Mouse (Mus musculus): Measurements from ENCODE around the gene Efs.
"Not testable (repeated sequence)": the region's sequence is repeated elsewhere in the genome, so short reads cannot be mapped to it uniquely, and the experiment has no call there.

The Efs gene

GRCm38 (mm10) chr14:54925349-54926342 lies at the start of gene Efs:
Gene Efs, minus strand, starts transcription at chr14:54926126.
- peak; percentile 70 to 74 for DNase-seq

DNA sequence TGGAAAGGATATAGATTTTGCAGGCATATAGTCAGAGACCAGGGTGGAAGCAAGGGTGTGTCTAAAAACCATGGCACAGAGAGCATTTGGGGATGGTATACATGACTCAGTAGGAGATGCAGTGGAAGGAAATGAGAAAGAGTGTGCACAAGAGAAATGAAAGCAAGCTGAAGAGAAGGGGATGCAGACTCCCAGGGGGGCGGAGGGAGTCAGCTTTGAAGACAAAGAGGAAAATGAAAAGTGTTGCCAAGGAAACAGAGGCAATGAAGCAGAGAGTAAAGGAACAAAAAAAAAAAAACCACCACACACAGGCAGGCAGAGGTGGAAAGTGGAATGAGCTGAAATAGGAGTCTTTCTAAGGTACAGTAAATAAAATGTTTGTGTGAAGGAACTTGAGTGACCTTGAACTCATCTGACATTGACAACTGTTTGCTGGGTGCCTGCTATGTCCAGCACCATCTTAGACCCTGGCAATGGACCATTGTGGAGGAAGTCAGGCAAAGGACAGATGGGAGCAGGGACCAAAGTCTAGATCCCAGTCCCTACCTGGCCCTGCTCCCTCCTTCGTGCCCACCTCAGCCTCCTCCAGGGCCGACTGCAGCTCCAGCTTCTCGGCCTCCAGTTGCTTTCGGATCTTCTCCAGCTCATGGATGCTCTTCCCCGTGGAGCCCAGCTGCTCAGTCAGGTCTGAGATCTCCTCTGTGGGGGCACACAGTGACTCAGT lies 48.3 kb upstream of the Efs start:
- DNase-seq, result no peak

GRCm38 (mm10) chr14:54972786-54973185 lies 46.9 kb upstream of the Efs start:
- not testable (repeated sequence) for DNase-seq

- no peak for DNase-seq
Observed at GRCm38 (mm10) chr14:54968344-54968743, 42.4 kb upstream of the Efs start.

DNA sequence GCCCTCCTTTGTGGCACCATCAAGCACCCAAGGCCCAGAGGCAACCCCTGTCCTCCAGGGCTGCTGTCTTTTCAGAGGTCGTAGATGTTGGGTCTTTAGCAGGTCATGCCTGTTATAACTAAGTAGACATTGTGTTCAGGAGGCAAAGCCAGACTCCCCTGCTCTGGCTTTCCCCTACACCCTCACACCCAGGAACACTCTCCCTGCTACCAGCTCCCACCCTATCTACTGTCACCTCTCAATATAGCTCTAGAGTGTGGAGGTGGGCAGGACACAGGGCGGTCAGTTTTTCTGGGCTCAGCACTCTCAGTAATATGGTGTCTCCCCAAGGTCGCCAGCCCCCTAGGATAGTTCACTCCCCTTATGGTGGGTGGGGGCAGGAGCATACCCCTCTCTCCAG lies 41.9 kb upstream of the Efs start:
- no peak for DNase-seq

DNA sequence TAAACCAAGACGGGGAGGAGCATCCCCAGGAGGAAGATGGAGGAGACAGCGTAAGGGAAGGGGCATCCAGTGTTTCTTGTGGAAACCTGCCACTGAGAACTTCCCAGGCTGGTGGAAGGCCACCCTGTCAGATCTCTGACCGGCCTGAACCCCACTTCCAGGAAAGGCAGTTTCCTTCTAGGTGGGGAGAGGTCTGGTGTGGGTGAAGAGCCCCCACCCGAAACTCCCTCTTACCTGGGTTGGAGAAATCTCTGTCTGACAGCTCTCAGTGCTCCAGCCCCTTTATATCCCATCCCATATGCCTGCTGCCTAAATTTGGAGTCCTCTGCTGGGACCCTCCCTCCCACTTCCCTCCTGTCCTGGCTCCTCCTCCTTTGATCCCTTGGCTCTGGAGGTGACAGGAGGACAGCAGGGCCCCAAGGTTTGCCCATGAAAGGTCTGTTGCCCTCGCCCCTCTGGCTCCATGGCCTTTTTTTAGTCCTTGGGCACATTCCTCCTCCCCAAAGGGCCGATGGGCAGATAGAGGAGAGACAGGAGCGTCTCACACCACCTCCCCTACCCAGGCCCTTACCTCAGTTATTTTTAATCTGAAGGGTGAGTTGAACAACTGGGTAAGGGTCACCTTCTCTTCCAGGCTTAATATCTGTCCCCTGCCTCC lies 40.5 kb upstream of the Efs start, which contains the start of gene Myh6:
Gene Myh6 (minus strand): TSS at position 608 of the 658 bp plus-strand sequence.
- no peak for DNase-seq

DNA sequence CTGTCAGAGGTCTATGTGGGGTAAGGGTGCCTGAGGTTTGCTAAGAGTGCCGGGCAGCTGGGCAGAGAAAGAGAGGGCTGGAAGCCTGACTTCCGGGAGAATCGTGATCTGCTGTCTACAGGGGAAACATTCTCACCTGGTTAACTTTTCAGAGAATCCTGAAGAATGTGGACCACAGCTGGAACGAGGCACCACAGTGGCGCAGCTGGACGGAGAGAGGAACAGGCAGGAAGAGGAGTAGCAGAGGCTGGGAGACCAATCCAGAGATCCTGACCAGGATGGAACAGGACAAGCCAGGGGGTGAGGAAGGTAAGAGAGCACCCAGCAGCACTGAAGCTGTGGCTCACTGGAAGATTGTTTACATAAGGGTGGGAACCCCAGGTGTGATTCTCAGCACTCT lies 39.7 kb upstream of the Efs start:
- no peak for DNase-seq

DNA sequence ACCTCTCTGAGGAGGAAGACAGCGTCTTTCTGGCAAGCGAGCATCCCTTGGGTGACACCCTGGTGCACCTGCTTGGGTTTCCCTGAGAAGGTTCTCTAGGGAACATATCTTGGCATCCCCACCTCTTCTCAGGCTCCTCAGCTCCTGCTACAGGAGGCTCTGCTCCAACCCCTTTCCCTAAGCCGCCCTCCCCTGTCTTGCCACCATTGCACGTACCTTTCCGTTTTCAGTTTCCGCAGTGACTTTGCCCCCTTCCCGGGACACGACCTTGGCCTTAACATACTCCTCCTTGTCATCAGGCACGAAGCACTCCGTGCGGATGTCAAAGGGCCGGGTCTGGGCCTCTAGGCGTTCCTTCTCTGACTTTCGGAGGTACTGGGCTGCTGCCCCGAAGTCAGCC lies 39.1 kb upstream of the Efs start:
- no peak for DNase-seq

DNA sequence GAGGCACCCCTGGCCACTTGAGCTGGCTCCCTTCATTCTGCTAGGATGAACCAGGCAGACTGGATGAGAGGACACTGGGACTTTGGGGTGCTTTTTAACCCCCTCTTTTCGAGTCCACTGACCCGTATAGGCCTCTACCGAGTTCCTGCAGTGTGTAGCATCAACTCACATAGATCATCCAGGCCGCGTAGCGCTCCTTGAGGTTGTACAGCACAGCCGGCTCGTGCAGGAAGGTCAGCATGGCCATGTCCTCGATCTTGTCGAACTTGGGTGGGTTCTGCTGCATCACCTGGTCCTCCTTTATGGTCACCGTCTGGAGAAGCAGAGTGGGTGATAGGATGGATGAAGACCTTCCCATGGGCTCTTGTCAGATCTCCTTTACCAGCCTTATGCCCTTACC lies 37.8 kb upstream of the Efs start:
- no peak for DNase-seq

- no peak for DNase-seq
Observed at GRCm38 (mm10) chr14:54962714-54963113, 36.8 kb upstream of the Efs start.

- no peak for DNase-seq
Observed at GRCm38 (mm10) chr14:54961487-54961886, 35.6 kb upstream of the Efs start.

GRCm38 (mm10) chr14:54960769-54961168 lies 34.8 kb upstream of the Efs start:
- no peak for DNase-seq

DNA sequence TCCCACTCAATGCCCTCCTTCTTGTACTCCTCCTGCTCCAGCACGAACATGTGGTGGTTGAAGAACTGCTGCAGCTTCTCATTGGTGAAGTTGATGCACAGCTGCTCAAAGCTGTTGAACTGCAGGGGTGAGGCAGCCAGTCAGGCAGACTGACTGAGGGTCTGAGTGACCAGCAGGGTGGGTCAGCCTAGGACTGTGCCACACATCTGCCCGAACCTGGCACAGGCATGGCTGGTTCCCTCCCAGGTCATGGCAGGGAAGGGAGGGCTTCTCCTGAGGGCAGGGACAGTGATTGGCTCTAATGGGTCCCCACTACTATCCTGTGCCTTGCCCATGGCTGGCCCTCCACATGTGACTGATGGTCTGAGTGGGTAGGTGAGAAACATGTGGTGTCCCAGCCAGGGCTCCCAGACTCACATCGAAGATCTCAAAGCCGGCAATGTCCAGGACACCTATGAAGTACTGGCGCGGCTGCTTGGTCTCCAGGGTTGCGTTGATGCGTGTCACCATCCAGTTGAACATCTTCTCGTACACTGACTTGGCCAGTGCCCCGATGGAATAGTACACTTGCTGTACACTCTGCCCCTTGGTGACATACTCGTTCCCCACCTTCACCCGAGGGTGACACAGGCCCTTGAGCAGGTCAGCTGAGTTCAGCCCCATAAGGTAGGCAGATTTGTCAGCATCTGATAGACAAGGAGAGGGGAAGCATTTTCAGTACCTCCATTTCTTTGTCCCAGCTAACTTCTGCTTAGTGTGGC lies 34.1 kb upstream of the Efs start:
- DNase-seq, result not testable (repeated sequence)

DNA sequence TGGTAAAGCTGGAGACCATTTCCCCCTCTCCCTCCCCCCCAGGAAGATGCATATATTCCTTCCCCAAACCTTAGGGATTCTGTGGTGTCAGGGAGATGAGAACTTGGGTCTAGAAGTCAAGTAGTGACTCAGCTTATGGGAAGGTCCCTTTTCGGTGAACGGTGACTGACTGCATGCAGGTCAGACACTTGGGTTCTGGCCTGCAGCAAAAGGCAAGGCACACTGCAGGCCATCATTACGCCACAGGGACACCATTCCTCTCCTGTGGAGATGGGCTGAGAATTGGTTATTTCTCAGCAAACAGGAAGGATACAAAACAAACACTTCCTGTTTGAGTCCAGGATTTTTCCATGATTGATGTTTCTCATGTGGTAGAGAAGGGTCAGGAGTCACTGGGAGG lies 33.3 kb upstream of the Efs start:
- no peak for DNase-seq

- no peak for DNase-seq
Observed at GRCm38 (mm10) chr14:54958503-54958902, 32.6 kb upstream of the Efs start.

GRCm38 (mm10) chr14:54956533-54956932 lies 30.6 kb upstream of the Efs start:
- no peak for DNase-seq

GRCm38 (mm10) chr14:54955481-54955880 lies 29.6 kb upstream of the Efs start:
- DNase-seq, result no peak

- DNase-seq, result no peak
Observed at GRCm38 (mm10) chr14:54954474-54954873, 28.5 kb upstream of the Efs start.

DNA sequence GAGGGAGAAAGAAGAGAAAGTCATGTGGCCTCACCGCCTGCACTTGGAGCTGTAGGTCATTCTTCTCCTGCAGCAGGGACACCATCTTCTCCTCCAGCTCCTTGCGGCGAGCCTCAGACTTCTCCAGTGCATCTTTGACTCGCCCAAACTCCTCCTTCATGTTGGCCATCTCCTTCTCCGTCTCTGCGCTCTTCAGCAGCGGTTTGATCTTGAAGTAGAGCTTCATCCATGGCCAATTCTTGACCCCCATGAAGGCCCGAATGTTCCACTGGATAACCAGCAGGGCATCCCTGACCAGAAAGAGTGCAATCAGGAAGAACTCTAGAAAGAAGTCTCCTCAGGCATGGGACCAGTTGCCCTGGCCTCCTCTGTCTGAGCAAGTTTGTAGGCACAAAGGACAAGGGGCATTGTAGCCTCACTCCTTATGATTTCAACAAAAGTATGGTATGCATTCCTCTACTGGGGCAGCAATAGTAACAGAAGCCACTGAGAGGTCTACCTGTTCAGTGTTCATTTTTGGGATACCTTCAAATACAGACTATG lies 27.8 kb upstream of the Efs start:
- DNase-seq, result no peak

DNA sequence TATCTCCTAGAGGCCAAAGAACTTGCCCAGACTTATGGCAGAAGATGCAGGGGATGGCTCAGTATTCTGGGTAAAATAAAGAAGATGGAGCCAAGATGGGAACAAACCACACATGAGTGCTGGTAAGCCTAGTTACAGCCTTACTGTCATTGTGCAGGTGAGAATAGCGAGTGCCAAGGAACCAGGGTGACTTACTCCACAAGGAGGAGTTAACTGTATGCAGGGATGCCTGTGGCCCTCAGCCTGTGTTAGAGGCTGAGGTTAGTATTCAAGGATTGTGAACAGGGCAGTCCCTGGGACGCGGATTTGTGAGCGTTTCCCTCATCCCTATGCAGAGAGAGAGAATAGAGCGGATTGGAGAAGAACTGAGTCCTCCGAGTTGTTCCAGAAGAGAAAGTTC lies 25.7 kb upstream of the Efs start:
- no peak for DNase-seq

GRCm38 (mm10) chr14:54950493-54950892 lies 24.6 kb upstream of the Efs start:
- no peak for DNase-seq

GRCm38 (mm10) chr14:54948781-54949180 lies 22.9 kb upstream of the Efs start:
- no peak for DNase-seq

Measured in cerebellum, postnatal 25 days (tissue).